Mouse (Mus musculus): ENCODE data around the gene Dync2li1.

The Dync2li1 gene

DNA sequence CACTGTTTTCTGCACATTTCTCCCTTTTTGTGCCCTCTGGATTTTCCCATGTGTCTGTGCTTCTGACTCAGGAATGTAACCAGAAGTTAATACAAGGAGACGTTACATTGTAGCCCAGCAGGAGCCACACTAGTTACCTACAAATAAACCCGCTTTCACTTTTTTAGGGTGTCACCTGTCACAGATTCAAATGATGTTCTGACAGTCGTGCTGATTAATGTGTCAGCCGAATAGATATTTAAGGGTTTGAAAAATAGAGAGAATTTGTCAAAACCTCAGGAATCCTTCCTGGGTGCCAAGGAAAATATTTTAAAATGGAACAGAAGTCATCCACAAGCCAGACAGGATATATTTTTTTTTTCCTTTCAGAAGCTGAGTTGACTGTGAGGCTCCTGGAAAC is 59.0 kb downstream of the Dync2li1 start:
- no peak for DNase-seq (ENCODE audit: low spot score in 2 of 2)

DNA sequence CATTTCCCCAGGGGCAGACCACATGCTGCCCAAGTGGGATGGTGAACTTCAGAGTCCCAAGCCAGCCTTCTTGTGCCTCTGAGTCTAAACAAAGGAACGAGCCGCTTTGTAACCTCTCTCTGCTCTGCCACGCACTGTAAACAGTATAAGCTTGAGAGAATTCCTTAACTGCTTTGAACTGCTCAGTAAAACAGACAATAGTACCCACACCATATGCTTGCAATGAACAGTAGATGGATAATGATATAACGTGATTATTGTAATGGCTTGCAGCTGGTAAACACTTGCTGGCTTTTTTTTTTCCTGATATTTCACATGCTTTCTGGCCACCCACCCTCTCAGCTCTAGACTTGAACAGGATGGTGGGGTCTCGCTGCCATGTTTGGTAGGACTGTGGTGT is 61.7 kb downstream of the Dync2li1 start:
- DNase-seq (ENCODE audit: low spot score in 2 of 2) = no peak

- no peak for DNase-seq (ENCODE audit: low spot score in 2 of 2)
Measured at GRCm38 (mm10) chr17:84688834-84689233, 62.5 kb downstream of the Dync2li1 start.

- DNase-seq (ENCODE audit: low spot score in 2 of 2) = no peak
Measured at GRCm38 (mm10) chr17:84689316-84689715, 63.0 kb downstream of the Dync2li1 start.

GRCm38 (mm10) chr17:84690111-84690510 is 63.8 kb downstream of the Dync2li1 start:
- DNase-seq (ENCODE audit: low spot score in 2 of 2) = no peak

GRCm38 (mm10) chr17:84693741-84694140 is 67.4 kb downstream of the Dync2li1 start:
- DNase-seq (ENCODE audit: low spot score in 2 of 2) = no peak

GRCm38 (mm10) chr17:84696537-84696936 is 70.2 kb downstream of the Dync2li1 start:
- DNase-seq (ENCODE audit: low spot score in 2 of 2) = no peak

- DNase-seq (ENCODE audit: low spot score in 2 of 2) = peak in 1 of 2 experiments; percentile 20
Measured at GRCm38 (mm10) chr17:84698727-84699126, 72.4 kb downstream of the Dync2li1 start.

Data from heart, adult 9 months (tissue).